Mouse (Mus musculus) stomach, embryonic 15.5 days (tissue): ENCODE results near the gene Dnajb12. TPM values are rescaled to one million over a fixed set of nuclear protein-coding genes. Genes with fewer than 3 reads are reported as not detected.

Source experiments
- ATAC-seq: fragments of 200-750 bp; cut with Nextera tagmentation; 2 replicates; pipeline ENCODE4 v1.8.0; 2017; ENCODE audit warnings: low read depth, moderate number of reproducible peaks, moderate TSS enrichment; ENCODE audit not compliant: insufficient read depth, low FRiP score
- H3K27ac ChIP-seq: fragments of 300-500 bp; sonication (generic); 2 replicates; pipeline ENCODE4 v1.5.1; 2015; ENCODE audit warnings: mild to moderate bottlenecking, inconsistent platforms
- H3K27me3 ChIP-seq: fragments of 300-500 bp; sonication (generic); replicated peaks from 2 replicates; pipeline ENCODE4 v1.6.1; 2015; ENCODE audit warnings: inconsistent platforms
- H3K36me3 ChIP-seq: fragments of 300-500 bp; sonication (generic); 2 replicates; pipeline ENCODE4 v1.6.1; 2015; ENCODE audit warnings: inconsistent platforms
- H3K4me1 ChIP-seq: fragments of 300-500 bp; sonication (generic); 2 replicates; pipeline ENCODE4 v1.6.1; 2015; ENCODE audit warnings: inconsistent platforms
- H3K4me2 ChIP-seq: fragments of 300-500 bp; sonication (generic); 2 replicates; pipeline ENCODE4 v1.6.1; 2015; ENCODE audit warnings: mild to moderate bottlenecking, inconsistent platforms
- H3K4me3 ChIP-seq: fragments of 300-500 bp; sonication (generic); replicated peaks from 2 replicates; pipeline ENCODE4 v1.5.1; 2015; ENCODE audit warnings: inconsistent platforms
- H3K9ac ChIP-seq: fragments of 300-500 bp; sonication (generic); 2 replicates; pipeline ENCODE4 v1.6.1; 2015; ENCODE audit warnings: inconsistent platforms
- H3K9me3 ChIP-seq: fragments of 300-500 bp; sonication (generic); 2 replicates; pipeline ENCODE4 v1.6.1; 2016; ENCODE audit warnings: inconsistent platforms
- WGBS: fragments of 180-500 bp; shearing (Covaris S2); methylation state at CpG from one replicate; pipeline ENCODE4 v1.1.7; 2015; 5-methylcytosine and 5-hydroxymethylcytosine counted together
- polyA plus RNA-seq: library from polyadenylated mRNA; unstranded; fragments of >200 nt; fragmentation: Nextera tagmentation; extraction: Ambion mirVana; gene quantifications from 2 replicates; pipeline ENCODE4 v1.2.1, GENCODE M21; 2015

Dnajb12 gene
- polyA plus RNA-seq, 1 experiment from 2014 or later = 20.6 TPM

DNA sequence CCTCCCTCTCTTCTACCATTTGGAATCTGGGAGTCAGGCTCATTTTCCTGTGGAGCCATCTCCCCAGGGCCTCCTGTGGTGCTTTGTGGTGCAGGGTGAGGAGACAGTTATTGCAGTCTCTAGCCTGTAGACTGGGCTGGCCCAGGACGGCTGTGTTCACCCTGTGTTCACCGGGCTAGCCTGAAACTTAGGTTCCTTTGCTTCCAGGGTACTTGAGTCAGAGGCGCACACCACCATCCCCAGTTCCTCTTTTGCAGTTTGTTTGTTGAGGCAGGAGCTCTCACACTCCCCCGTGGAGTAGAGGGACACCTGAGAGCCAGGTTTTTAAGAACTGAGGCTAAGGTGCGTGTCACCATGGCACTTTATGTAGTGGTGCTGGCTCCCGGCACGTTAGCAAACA lies 10.0 kb downstream of the Dnajb12 start:
- 75% methylated on average over 7 of the region's 7 CpGs for WGBS
- Histone ChIP-seq H3K4me3 (no peak overlapping the region), H3K27me3 (no peaks in the 10 kb centered on the region)

DNA sequence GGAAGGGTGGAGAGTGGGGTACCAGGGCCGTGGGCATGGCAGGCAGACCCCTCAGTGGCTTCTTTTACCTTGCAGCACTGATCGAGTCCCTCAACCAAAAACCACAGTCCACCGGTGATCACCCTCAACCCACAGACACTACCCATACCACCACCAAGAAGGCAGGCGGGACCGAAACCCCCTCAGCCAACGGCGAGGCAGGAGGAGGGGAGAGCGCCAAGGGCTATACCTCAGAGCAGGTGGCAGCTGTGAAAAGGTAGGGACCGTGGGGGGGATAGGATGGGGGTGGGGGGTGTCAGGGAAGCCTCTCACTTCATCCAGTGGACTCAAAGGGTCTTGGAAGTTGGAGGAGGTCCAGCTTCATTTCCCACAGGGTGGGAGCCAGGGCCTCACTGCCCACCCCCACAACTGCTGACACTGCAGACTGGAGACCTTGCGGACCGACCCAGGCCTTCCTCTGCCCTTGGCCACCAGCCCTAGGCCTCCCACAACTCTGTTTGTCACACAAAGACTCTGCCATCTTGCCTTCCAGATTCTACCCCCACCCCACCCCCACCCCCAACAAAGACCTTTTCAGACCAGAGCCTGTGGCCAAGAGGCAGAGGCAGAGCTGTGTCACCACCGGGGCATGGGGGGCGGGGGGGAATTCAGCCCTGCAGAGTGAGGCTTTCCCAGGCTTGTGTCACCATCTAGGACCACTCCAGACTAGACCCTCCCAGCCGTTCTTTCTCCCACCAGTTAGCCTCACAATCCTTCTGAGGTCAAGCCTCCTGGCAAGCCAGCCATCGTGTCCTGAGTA lies 10.8 kb downstream of the Dnajb12 start:
- Histone ChIP-seq H3K4me1 (peaks cover 5% of the 10 kb centered on the region; the same call in 1 of the 2 replicates), H3K9ac (no peak overlapping the region), H3K27ac (no peak overlapping the region), H3K9me3 (no peaks in the 10 kb centered on the region), H3K36me3 (peaks cover 21% of the 10 kb centered on the region), H3K27me3 (no peaks in the 10 kb centered on the region), H3K4me3 (no peak overlapping the region), H3K4me2 (no peak overlapping the region)
- 83% methylated on average over 15 of the region's 15 CpGs for WGBS
- ATAC-seq = no peak

More for the DNA sequence above, 10.0 kb downstream of the Dnajb12 start:
- Histone ChIP-seq H3K4me2 (no peak overlapping the region), H3K4me1 (peaks cover 3% of the 10 kb centered on the region; the same call in 1 of the 2 replicates), H3K27ac (no peak overlapping the region), H3K9me3 (no peaks in the 10 kb centered on the region), H3K36me3 (peaks cover 25% of the 10 kb centered on the region), H3K9ac (no peak overlapping the region)
- no peak for ATAC-seq

GRCm38 (mm10) chr10:59892977-59893376 lies 13.6 kb downstream of the Dnajb12 start:
- Histone ChIP-seq H3K27me3 (no peaks in the 10 kb centered on the region), H3K4me2 (no peak overlapping the region), H3K9ac (no peak overlapping the region), H3K27ac (no peak overlapping the region), H3K9me3 (no peaks in the 10 kb centered on the region), H3K4me3 (no peak overlapping the region), H3K36me3 (peaks cover 40% of the 10 kb centered on the region), H3K4me1 (peaks cover 5% of the 10 kb centered on the region; the same call in 1 of the 2 replicates)
- 40% methylated on average over 6 of the region's 6 CpGs for WGBS
- no peak for ATAC-seq

GRCm38 (mm10) chr10:59894251-59895160 lies 15.2 kb downstream of the Dnajb12 start:
- no peak for ATAC-seq
- H3K4me2 ChIP-seq = no peak overlapping the region
- H3K4me1 ChIP-seq = peaks cover 20% of the 10 kb centered on the region
- peaks cover 44% of the 10 kb centered on the region for H3K36me3 ChIP-seq
- H3K9ac ChIP-seq = no peak overlapping the region
- H3K4me3 ChIP-seq = no peak overlapping the region
- H3K27me3 ChIP-seq = no peaks in the 10 kb centered on the region
- H3K27ac ChIP-seq = no peak overlapping the region
- WGBS = 75% methylated on average over 25 of the region's 25 CpGs
- H3K9me3 ChIP-seq = no peaks in the 10 kb centered on the region

GRCm38 (mm10) chr10:59895460-59896186 lies 16.3 kb downstream of the Dnajb12 start:
- no peak overlapping the region for H3K9ac ChIP-seq
- H3K9me3 ChIP-seq = no peaks in the 10 kb centered on the region
- H3K36me3 ChIP-seq = peaks cover 44% of the 10 kb centered on the region
- no peak overlapping the region for H3K27ac ChIP-seq
- peaks cover 30% of the 10 kb centered on the region for H3K4me1 ChIP-seq
- no peak for ATAC-seq
- no peaks in the 10 kb centered on the region for H3K27me3 ChIP-seq
- no peak overlapping the region for H3K4me3 ChIP-seq
- no peak overlapping the region for H3K4me2 ChIP-seq
- 92% methylated on average over 17 of the region's 17 CpGs for WGBS

DNA sequence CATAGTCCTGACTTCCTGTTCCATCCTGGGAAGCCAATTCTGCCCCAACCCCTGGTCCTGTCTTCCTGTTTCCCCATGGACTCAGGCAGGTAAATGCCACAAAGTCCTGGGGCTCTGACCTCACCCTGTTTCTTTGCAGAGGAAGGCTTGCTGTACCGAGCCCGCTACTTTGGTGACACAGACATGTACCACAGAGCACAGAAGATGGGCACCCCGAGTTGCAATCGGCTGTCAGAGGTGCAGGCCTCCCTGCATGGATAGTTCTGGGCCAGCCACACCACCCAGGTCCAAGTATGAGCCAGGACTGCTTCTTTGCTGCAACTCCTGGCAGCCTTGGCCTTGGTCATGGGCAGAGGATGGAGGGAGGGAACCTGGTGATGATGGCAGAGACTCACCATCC lies 16.9 kb downstream of the Dnajb12 start:
- H3K27me3 ChIP-seq = no peaks in the 10 kb centered on the region
- peaks cover 35% of the 10 kb centered on the region for H3K4me1 ChIP-seq
- no peak overlapping the region for H3K4me2 ChIP-seq
- ATAC-seq = no peak
- no peak overlapping the region for H3K4me3 ChIP-seq
- H3K9ac ChIP-seq = no peak overlapping the region
- no peak overlapping the region for H3K27ac ChIP-seq
- no peaks in the 10 kb centered on the region for H3K9me3 ChIP-seq
- WGBS = 93% methylated on average over 4 of the region's 4 CpGs
- H3K36me3 ChIP-seq = peaks cover 44% of the 10 kb centered on the region

DNA sequence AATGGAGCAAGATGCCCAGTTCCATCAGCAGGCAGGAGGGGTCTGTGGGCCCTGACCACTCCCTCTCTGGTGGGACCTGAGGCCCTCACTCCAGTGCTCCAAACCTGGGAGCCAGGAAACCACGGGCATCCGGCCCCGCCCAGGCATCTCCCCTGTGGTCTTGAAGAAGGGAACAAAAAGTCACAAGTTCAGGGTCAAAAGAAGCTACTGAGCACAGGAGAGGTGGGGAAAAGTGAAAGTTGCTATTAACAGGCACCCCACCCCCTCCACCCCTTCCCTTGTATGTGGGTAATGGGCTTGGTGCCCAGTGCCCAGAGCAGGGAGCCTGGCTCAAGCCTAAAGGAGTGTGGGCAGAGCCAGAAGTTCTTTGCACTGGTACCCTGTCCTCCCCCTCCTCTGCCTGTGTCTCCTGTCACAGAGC lies 17.6 kb downstream of the Dnajb12 start:
- no peaks in the 10 kb centered on the region for H3K9me3 ChIP-seq
- H3K36me3 ChIP-seq = peaks cover 39% of the 10 kb centered on the region
- H3K4me3 ChIP-seq = no peak overlapping the region
- H3K4me1 ChIP-seq = peaks cover 37% of the 10 kb centered on the region
- WGBS = 69% methylated on average over 3 of the region's 3 CpGs
- H3K4me2 ChIP-seq = no peak overlapping the region
- H3K27me3 ChIP-seq = no peaks in the 10 kb centered on the region
- H3K27ac ChIP-seq = 0 out of 2 replicates have a peak overlapping the region, but pooled peaks have one; percentile 10
- ATAC-seq = no peak
- H3K9ac ChIP-seq = no peak overlapping the region

GRCm38 (mm10) chr10:59897511-59897910 lies 18.2 kb downstream of the Dnajb12 start:
- H3K36me3 ChIP-seq = peaks cover 35% of the 10 kb centered on the region
- no peak for ATAC-seq
- H3K27ac ChIP-seq = 0 out of 2 replicates have a peak overlapping the region, but pooled peaks have one; percentile 10
- H3K4me1 ChIP-seq = peaks cover 43% of the 10 kb centered on the region
- no peak overlapping the region for H3K4me2 ChIP-seq
- no peaks in the 10 kb centered on the region for H3K27me3 ChIP-seq
- WGBS = 56% methylated on average over 5 of the region's 5 CpGs
- H3K9me3 ChIP-seq = no peaks in the 10 kb centered on the region
- no peak overlapping the region for H3K4me3 ChIP-seq
- H3K9ac ChIP-seq = no peak overlapping the region

DNA sequence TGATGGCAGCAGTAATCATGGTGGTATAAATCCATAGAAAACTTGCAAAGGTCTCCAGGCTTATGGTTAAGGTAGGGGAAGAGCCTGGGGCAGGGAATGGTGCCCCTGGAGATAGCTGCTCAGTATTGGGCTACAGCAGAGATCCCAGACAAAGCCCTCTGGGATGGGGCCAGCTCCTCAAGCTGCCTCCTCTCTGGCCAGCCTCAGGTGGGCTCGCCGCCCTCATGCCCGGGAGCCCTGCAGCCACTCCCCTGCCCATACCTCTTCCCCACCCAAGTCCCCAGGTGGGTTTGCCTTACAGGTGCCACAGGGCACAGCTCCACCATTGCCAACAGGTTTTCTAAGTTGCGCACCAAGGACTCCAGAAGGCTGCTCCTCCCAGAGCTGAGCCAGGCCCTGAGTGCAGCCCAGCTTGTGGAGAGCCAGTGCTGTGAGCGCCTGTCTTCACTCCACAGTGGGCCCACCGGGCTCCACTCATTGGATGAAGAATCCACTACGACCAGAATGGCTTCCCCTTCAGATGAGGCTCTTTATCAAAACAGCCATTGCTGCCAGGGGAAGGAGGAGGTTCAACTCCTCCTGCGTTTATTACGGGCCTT lies 18.9 kb downstream of the Dnajb12 start:
- no peak overlapping the region for H3K4me3 ChIP-seq
- H3K4me1 ChIP-seq = peaks cover 50% of the 10 kb centered on the region
- no peaks in the 10 kb centered on the region for H3K9me3 ChIP-seq
- H3K9ac ChIP-seq = no peak overlapping the region
- H3K36me3 ChIP-seq = peaks cover 33% of the 10 kb centered on the region
- peak overlapping the region; percentile 94 for H3K27ac ChIP-seq
- no peak overlapping the region for H3K4me2 ChIP-seq
- WGBS = 79% methylated on average over 9 of the region's 9 CpGs
- no peak for ATAC-seq
- no peaks in the 10 kb centered on the region for H3K27me3 ChIP-seq

DNA sequence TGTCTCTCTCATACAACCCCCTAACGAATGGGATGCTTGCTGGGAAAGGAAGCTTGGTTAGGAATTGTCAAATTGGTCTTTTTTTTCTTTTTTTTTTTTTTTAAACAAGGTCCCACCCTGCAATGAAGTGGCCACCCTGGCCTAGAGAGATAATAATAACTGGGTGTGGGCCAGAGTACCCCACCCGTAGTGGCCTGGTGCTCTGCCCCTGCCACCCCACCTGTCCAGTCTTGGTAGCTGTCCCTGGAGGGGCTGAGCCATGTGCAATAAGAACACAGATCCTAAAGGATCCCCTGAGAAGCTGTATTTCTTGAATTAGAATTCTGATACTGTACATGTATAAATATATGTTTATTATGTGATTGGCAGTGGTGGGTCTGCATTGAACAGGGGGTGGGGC lies 19.6 kb downstream of the Dnajb12 start:
- H3K9me3 ChIP-seq = no peaks in the 10 kb centered on the region
- peaks cover 28% of the 10 kb centered on the region for H3K36me3 ChIP-seq
- no peaks in the 10 kb centered on the region for H3K27me3 ChIP-seq
- 48% methylated on average over 2 of the region's 2 CpGs for WGBS
- peaks cover 56% of the 10 kb centered on the region for H3K4me1 ChIP-seq
- H3K9ac ChIP-seq = no peak overlapping the region
- ATAC-seq = no peak
- no peak overlapping the region for H3K4me3 ChIP-seq
- peak overlapping the region; percentile 42 for H3K4me2 ChIP-seq
- H3K27ac ChIP-seq = peak overlapping the region; percentile 94
